Mouse (Mus musculus) liver, adult 2 months (tissue): ENCODE measurements around the gene Gm7138.
"Not testable (repeated sequence)": the region's sequence is repeated elsewhere in the genome, so short reads cannot be mapped to it uniquely, and the experiment has no call there.

ENCODE experiments used
- CTCF ChIP-seq: fragments of 200-500 bp; IDR thresholded peaks from 2 replicates; pipeline ENCODE4 v1.5.1; 2011; ENCODE audit warnings: low read depth, low read length, control low read depth
- POLR2A ChIP-seq: fragments of 200-500 bp; IDR thresholded peaks from 2 replicates; pipeline ENCODE4 v1.6.1; 2011; ENCODE audit warnings: low read length, control low read depth; ENCODE audit not compliant: insufficient read depth; ENCODE audit errors: extremely low read depth

GRCm38 (mm10) chr10:77741924-77742688, 34.6 kb downstream of the Gm7138 start, which contains the start of gene Gm18596:
- not testable (repeated sequence) for TF ChIP-seq POLR2A, CTCF
